Mouse (Mus musculus) CD8-positive naive resting alpha-beta T cell, adult 2 months (primary cell): ENCODE results near the gene Gm5737.

Source experiments
- DNase-seq, 2 experiments: peaks; one replicate each; pipeline ENCODE4 v3.0.0; 2022; ENCODE audit warnings: low read depth in 2 of 2, low spot score in 2 of 2

Gene Gm5737

GRCm38 (mm10) chr7:120811834-120812415 lies at the start of gene Gm5737:
Gene Gm5737 (plus strand): TSS chr7:120812365.
- no peak for DNase-seq

GRCm38 (mm10) chr7:120767369-120767768 lies 44.8 kb upstream of the Gm5737 start:
- no peak for DNase-seq

- no peak for DNase-seq
Measured at GRCm38 (mm10) chr7:120771389-120771788, 40.8 kb upstream of the Gm5737 start.

- no peak for DNase-seq
Measured at GRCm38 (mm10) chr7:120778012-120778411, 34.2 kb upstream of the Gm5737 start.

GRCm38 (mm10) chr7:120795544-120795943 lies 16.6 kb upstream of the Gm5737 start:
- no peak for DNase-seq

GRCm38 (mm10) chr7:120796369-120796768 lies 15.8 kb upstream of the Gm5737 start:
- DNase-seq, result no peak

- DNase-seq, result no peak
Measured at GRCm38 (mm10) chr7:120803268-120803667, 8.9 kb upstream of the Gm5737 start.

- no peak for DNase-seq
Measured at GRCm38 (mm10) chr7:120809705-120810104, 2.5 kb upstream of the Gm5737 start.

- DNase-seq, result no peak
Measured at GRCm38 (mm10) chr7:120817552-120817951, 5.4 kb downstream of the Gm5737 start.

GRCm38 (mm10) chr7:120819386-120819785 lies 7.2 kb downstream of the Gm5737 start:
- no peak for DNase-seq

- peak; percentile 42 to 63 for DNase-seq
Measured at GRCm38 (mm10) chr7:120823248-120823647, 11.1 kb downstream of the Gm5737 start.

- no peak for DNase-seq
Measured at GRCm38 (mm10) chr7:120825097-120825496, 12.9 kb downstream of the Gm5737 start.

GRCm38 (mm10) chr7:120826408-120826807 lies 14.2 kb downstream of the Gm5737 start:
- DNase-seq, result no peak

GRCm38 (mm10) chr7:120830431-120831381 lies 18.5 kb downstream of the Gm5737 start:
- DNase-seq, result peak; percentile 14 to 35

- no peak for DNase-seq
Measured at GRCm38 (mm10) chr7:120834426-120834825, 22.3 kb downstream of the Gm5737 start.

- DNase-seq, result peak; percentile 67 to 72
Measured at GRCm38 (mm10) chr7:120834863-120835372, 22.8 kb downstream of the Gm5737 start.

GRCm38 (mm10) chr7:120835449-120836359 lies 23.5 kb downstream of the Gm5737 start:
- peak; percentile 98 to 99 for DNase-seq

GRCm38 (mm10) chr7:120836361-120836760 lies 24.2 kb downstream of the Gm5737 start:
- no peak for DNase-seq

GRCm38 (mm10) chr7:120838436-120839160 lies 26.4 kb downstream of the Gm5737 start:
- no peak for DNase-seq

GRCm38 (mm10) chr7:120839786-120840185 lies 27.6 kb downstream of the Gm5737 start:
- DNase-seq, result no peak
